Mouse (Mus musculus): ENCODE measurements around the gene Sema3c.

The Sema3c gene

DNA sequence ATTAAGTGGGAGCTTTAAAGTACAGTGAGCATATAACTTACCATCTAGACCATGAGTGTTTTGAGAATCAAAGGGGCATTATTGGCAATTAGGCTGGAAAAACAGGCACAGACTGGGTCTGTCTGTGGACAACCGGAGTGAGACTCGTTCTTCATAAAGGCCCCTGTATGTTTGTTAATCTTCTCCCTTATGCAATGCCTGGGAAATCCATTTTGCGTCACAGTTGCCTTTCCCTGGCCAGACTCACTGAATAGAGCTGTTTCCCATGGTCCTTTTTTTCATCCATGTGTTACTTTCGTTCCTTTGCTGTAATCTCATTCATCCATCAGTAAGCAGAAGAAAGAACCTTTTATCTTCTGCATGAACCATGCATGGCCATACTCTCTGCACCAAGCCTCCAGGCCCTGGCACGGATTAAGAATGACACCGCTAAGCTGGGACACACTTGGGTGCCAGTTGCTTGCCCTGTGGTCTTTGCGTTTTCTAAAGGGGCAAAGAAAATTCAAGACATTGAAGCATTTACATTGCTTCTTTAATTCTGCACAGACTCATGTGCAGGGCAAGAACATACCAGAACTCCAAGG is 73.7 kb downstream of the Sema3c start:
- DNase-seq (ENCODE audit: low read depth, low spot score), result no peak

DNA sequence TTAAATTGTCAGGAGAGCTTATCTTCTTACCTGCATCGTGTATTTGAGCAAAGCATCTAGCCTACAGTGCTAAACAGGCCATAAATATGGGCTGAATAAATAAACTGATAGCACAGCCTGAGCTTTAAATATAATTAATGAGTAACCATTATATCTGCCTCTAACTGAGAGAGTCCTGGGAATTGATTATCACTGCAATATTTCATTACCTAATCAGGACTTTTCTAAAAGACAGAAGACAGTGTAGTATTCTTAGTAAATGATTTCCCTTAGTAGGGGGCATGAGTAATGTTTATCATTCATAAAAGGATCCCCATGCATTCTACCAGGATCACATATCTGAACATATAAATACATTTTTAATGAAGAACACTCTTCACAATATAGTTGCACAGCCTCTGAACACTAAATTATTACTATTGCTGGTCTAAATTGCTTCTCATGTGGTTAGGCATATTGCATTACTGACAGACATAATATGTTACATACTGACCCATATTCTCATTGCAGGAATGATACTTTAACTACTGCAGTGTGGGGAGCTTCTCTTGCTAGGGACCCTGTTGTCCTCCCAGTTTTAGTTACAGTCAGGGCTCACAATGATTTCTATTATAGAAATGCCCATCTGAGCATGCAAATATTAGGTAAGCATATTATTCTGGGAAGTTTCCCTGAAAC is 74.9 kb downstream of the Sema3c start:
- no peak for DNase-seq (ENCODE audit: low read depth, low spot score)

DNA sequence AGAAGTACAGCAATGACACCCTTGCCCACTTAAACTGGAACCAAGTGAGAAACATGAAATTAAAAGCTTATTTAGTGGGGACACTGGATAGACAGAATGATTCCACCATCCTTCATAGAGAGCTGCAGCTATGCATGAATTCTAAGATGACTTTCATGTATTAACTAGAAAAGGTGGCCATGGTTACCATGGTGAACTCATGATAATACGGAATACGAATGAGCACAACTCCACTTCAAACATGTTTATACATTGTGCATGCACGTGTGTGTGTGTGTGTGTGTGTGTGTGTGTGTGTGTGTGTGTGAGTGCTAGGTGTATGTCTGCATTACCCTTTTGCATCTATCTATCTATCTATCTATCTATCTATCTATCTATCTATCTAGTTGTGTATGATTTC is 87.1 kb downstream of the Sema3c start:
- DNase-seq (ENCODE audit: low read depth, low spot score), result no peak

DNA sequence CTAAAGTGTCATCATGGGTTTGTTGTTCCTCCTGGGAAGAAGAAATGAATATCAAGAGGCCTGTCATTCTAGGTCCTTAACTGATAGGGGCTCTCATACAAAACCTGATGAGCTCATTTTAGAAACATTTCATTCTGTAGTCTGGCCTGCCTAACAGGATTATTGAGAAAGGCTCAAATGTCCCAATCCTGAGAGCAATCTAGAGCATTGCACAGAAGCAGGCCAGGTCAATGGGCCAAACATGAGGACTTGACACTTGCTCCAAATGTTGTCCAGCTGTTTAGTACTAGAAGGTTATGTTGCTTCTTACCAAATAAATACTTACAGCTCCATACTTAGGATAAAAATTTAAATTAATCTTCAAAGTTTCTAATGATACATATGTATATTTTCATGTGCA is 97.3 kb downstream of the Sema3c start:
- no peak for DNase-seq (ENCODE audit: low read depth, low spot score)

DNA sequence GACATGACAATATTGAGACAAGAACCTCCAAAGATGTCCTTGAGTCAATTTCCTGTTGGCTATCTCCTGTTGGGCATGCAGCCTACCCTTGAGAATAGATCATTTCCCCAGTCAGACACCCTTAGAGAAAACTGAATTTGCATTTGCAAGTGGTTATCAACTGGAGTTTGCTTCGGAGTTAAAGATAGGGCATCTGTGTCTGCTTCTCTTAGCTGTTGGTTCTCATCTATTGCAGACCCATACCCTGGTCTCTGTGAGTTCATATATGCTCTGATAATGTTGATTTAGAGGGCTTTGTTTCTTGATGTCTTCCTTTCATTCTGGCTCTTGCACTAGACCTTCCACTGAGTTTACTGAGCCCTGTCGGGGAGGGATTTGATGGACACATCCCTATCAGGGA is 106.8 kb downstream of the Sema3c start:
- no peak for DNase-seq (ENCODE audit: low read depth, low spot score)

DNA sequence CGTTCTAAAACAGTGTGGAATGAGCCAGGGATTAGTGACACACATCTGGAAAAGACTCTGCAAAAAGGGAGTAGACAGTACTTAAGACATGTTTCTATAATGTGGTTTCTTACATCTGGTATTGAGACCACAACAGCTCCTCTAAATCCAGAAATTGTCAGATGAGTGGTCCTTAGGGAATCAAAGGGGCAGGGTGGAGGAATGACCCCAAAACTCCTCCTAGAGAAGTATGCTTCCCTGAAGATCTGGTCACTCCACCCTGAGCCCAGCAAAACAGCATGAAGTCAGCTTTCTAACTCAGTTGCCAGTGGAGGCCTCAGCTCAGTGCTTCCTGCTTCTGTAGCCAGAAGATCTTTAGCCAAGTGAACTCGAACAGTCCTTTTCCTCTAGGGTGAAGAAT is 115.0 kb downstream of the Sema3c start:
- DNase-seq (ENCODE audit: low read depth, low spot score), result no peak

DNA sequence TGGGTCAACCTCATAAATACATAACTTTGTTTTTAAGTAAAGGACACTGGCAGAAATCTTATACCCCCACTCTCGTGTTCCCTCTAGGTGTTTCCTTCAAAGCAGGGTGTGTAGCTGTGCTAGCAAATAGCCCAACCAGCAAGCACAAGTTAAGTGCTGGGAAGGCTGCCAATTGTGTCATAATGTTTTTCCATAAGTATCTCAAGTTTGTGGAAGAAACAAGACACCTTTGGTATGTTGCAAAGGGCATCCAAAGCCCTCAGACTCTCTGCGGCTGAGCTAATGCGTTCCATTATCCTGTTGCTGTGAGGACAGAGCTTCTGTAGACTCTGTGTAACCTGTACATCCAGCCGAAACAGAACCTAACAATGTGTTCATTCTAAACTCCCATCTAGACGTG is 115.5 kb downstream of the Sema3c start:
- DNase-seq (ENCODE audit: low read depth, low spot score), result no peak

DNA sequence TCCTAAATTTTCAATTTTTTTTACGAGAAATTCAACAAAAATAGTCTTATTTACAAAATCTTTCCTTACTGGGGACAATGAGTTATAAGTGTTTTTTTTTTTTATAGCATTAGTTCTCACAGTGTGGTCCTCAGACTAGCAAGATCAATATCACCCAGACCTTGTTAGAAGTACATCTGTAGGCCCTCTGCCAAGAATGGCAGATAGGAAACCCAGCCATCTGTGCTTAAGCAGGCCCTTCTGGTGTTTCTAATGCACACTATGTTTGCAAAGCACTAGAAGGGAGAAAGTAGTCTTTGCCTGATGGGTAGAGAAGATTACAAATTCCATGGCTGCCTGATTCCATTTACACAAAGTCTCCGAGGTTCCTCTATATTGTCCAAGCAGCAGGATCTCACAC is 121.3 kb downstream of the Sema3c start:
- DNase-seq (ENCODE audit: low read depth, low spot score), result no peak

DNA sequence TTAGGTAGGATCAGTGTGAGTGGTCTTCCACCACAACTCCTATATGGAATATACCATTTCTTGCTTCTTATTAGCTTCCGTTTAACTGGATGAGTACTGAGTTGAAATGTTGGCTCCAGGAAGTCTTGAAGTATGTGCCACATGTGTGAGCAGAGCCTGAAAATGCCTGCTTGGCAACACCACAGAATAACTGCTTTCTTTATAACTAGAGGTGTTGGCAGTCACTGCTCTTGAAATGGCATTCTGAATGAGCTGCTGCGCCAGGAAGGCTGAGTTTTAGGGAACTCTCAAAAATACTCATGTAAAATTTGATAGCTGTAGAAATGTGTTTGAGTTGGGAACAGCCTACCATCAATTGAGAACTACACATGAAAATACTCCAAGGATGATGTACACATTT is 124.8 kb downstream of the Sema3c start:
- DNase-seq (ENCODE audit: low read depth, low spot score), result no peak

DNA sequence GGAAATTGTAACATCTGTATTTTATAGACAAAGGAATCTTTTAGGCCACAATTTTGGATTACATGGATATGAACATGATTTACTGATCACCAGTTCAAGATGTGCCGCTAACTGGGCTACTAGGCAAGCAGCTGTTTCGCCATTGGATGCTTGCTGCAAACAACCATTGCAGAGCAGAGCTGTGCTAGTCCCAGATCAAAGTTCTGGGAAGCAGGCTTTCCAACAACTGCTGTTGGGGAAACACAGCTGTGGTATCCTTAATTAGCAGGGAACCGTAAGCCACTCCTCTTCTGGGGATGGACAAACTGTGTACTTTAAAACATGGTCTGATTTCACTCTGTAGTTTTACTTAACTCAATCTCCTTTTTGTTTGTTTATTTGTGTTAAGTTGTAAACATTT is 130.1 kb downstream of the Sema3c start:
- DNase-seq (ENCODE audit: low read depth, low spot score), result no peak

DNA sequence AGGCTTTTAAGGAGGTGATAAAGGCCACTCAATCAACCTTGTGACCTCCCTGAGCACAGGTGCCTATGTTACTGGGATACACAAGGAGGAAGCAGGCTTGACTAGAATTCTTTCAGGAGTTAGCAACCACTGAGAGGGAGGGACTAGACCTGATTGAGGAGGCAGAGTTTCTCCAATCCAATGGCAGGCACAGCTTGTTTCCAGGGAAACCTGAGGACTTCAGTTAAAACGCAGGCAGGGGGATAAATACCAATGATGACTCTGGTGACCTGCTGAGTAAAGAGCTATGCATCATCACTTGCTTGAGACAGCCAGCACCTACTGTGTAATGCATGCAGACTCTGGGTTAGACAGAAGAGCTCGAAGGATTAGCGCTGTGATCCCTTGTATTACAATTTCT is 133.0 kb downstream of the Sema3c start:
- no peak for DNase-seq (ENCODE audit: low read depth, low spot score)

DNA sequence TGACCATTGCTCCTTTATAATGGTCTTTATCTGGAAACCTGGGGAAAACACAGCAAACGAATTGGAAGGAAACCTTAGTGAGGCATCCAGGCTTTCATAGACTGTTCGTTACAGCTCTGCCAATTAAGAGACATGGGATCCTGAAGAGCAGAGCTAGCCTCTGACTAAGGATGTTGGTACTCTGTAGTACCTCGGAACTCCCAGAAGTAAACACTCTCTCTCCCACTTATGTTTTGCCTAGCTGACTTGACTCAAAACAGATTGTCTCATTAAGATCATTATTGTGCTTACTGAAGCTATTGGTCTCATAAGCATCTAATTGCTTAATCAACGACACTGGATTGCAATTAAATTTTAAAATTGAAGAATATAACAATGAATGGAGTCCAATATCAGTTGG is 138.3 kb downstream of the Sema3c start:
- no peak for DNase-seq (ENCODE audit: low read depth, low spot score)

DNA sequence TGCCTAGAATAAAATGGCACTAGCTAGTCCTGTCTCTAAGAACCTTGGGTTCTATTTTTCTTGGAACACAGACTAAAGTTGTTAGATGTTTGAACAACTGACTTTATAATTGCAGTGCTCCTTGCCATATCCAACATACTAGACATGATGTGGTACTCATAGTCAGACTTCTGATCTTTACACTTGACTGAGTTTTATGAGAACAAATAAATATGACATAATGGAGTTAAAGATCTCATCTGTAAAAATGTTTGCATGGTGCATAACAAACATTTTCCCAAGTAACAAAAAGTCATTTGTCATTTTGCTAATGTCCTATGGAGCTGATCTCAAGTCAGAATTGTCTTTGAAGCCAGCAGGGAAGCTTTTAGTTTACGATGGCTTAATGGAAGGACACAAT is 141.1 kb downstream of the Sema3c start:
- DNase-seq (ENCODE audit: low read depth, low spot score), result no peak

DNA sequence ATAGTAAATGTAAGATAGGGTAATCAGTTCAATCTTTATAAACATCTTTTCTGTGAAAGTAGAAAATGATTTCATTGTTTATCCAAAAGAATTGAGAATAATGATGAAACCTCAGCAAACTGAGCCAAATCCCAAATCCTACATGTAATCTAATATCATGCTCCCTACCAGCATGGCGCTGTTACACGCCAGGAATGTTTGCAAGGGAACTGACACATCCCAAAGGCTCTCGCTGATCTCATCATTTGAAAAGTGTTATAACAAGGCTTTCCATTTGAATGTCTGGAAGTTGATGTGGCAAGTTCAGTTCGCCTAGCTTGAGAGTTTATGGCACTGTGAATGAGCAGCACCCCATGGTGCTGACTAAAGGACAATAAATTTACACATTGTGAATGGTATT is 145.9 kb downstream of the Sema3c start:
- DNase-seq (ENCODE audit: low read depth, low spot score), result no peak

DNA sequence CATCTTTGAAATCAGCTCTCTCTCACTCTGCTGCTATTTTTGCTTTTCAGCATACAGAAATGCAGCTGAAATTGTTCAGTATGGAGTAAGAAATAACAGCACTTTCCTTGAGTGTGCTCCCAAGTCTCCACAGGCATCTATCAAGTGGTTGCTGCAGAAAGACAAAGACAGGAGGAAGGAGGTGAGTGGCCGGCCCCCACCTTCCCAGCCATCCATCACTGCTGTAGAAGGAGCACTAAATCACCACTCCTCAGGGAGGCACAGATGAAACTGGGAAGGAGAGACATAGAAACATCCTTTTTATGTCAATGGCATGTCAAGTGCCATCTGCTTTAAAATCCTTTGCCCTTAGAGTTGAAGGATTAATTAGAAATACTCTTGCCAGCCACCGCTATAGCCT is 149.9 kb downstream of the Sema3c start:
- DNase-seq (ENCODE audit: low read depth, low spot score), result no peak

DNA sequence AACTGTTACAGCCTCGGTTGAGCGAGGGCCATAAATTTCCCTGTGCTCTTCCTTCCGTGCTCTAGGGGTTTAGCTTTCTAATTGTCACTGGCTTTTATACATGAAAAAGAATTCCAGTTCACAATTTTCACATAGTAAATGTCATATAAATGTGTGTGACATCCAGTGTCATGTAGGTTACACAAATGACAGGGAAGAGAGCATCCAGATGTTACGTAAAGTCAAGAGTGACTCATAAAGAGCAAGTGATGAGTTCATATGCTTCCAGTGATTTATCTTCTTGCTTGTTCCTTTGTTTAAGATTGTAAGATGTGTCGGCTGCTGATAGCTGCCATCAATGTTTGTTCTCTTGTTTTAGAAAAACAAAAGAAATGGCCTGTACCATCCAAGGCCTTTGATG is 154.0 kb downstream of the Sema3c start:
- DNase-seq (ENCODE audit: low read depth, low spot score), result no peak

DNA sequence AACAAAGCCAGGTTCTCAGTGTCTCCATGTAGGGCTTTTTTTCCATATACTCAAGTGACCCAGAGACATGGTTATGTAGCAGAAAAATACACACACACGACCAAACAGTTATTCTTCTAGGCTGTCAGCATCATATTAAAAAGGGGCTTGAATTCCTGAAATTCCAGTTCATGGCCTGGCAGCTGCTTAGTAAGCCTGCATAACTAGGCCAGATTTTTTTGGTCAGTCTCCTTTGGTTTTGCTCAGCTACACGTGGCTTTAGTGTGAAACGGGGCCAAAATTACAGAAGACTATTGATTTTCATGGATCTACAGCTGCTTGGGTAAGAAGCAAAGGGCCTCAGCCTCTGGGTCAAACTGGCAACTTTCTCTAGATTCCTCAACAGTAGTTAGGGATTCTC is 165.7 kb downstream of the Sema3c start:
- DNase-seq (ENCODE audit: low read depth, low spot score), result no peak

DNA sequence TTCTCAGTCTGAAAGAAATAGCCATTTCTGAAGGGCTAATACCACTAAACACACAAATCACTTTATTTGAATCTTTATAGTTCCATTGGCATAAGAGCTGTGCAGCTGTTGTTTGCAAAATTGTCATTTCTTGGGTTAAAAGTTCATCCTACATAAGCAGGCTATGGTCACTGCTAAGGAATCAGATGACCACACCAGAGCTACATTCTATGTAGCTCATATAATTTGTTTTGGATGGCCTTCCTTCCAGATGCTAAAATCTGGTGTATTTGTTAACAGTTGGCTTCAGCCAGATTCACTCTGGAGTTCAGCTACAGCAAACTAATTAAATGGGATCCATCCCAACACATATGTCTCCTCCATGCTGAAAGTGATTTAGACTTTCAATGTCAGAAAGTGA is 172.4 kb downstream of the Sema3c start:
- no peak for DNase-seq (ENCODE audit: low read depth, low spot score)

DNA sequence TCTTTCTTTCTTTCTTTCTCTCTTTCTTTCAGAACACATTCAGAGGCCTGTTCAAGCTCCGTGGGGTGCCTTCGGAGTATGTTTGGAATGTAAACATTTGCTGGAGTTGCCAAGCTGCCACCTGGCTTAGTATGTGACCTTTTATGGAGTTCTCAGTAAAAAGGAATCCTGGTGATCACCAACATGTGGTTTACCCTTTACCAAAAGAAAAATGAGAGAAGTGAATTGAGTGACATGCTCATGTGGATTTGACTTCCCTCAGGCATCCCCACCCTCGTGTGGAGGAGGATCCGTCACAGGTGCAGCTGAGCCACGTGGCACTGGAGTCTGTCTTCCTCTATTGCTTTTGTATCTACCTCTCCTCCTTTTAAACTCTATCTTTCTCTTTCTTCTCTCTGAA is 173.1 kb downstream of the Sema3c start:
- DNase-seq (ENCODE audit: low read depth, low spot score), result no peak

DNA sequence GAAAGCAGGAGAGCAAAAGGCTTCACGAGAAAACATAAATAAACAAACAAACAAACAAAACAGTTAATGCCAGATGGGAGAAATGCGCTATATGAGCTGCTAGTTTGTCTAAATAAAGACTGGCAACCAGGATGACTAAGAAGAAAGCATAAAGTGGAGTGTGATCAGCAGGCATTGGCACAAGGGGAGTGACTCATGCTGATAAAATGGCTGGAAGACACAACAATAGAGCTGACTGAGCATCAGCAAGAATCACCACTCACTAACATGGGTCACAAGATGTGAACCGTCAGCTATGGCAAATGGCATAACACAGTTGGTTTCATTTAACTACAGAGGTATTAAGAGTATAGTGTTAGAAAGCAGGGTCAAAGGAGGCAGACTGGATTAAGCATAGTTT is 174.2 kb downstream of the Sema3c start:
- DNase-seq (ENCODE audit: low read depth, low spot score), result no peak

DNA sequence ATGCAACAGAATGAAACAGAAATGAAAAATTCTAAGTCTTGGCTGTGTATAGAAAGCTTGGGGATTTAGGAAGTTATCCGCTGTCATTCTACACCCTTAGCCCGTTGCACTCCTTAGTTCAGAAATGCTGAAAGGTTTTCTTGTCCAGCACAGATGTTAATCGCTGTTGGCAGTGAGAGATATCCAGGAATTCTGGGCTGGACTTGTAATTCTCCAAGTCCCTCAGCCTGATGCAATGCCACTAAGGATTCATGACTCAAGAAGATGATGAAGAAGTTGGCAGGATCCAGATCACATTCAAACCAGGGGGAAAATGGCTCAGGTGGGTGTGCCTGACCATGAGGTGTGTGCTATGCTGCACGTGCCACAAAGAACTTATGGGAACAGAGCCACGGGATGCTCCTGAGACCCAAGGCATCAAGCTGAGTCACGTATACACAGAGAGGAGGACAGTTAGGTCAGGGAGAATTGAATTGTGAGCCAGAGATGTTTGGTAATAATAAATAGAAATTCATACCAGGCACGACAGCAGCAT is 179.5 kb downstream of the Sema3c start:
- no peak for DNase-seq (ENCODE audit: low read depth, low spot score)

DNA sequence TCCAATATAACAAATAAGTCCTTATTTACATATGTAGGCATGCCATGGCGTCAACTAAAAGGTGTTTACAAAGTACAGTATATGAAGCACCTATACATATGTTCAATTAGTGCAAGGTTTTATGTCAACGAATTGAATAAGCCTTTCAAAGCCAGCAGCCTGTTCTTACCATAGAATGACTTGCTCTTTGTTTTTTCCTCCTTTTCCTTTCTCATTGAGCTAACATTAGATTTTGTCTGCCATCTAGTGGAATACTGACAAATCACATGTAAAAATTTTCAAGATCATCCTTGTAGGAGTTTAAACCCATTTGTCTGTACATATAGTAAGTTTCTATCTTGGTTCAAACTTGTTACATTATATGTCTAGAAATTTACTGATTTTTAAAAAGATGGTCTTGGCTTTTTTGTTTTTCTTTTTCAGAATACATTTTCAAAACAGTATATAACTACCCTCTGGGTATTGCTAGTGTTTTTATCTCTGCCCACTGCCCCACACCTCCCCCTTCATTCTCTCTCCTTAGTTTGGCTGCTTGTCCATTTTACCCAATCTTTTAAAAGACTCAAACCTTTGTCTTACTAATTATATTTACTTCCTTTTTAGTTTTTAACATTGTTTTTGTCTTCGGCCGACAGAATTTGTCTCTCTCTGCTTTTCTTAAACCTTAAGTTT is 192.1 kb downstream of the Sema3c start:
- DNase-seq (ENCODE audit: low read depth, low spot score), result peak; percentile 61

DNA sequence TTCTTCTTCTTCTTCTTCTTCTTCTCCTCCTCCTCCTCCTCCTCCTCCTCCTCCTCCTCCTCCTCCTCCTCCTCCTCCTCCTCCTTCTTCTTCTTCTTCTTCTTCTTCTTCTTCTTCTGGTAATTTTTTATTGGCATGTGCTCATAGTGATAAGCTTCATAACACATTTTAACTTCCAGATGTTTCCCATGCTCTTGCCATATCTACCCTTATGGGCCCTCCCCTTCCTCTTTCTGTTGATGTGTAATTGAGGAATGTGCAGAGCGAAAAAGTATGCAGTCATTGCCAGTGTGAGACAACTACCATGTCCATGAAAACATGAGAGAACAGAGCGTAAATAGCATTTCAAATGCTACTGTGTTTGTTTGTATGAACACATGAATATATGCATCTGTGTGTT is 196.2 kb downstream of the Sema3c start:
- no peak for DNase-seq (ENCODE audit: low read depth, low spot score)

All from telencephalon, adult 2 months (tissue).